Mouse (Mus musculus) C2C12 (cell line): ENCODE data around the gene Klhl22.

Experiments used
- CTCF ChIP-seq: IDR thresholded peaks from one replicate; pipeline ENCODE4 v1.5.1; 2011; ENCODE audit not compliant: control insufficient read depth, insufficient read depth, insufficient read length
- MAX ChIP-seq: IDR thresholded peaks from one replicate; pipeline ENCODE4 v1.6.1; 2011; ENCODE audit warnings: mild to moderate bottlenecking, control low read depth
- USF1 ChIP-seq: IDR thresholded peaks from one replicate; pipeline ENCODE4 v1.6.1; 2011; ENCODE audit warnings: low read depth, mild to moderate bottlenecking, control low read depth, moderate library complexity

- TF ChIP-seq CTCF, result no peak
- no peak for TF ChIP-seq MAX
- no peak for TF ChIP-seq USF1
These were observed 41.6 kb upstream of the Klhl22 start for GRCm38 (mm10) chr16:17717791-17718190.
